Mouse (Mus musculus): ENCODE measurements at regions not wholly inside any gene's neighbourhood (a gene's known extent, or its start where the extent isn't known, plus 50 kb on each side); places are given as distances from the start of the nearest gene placed in this dataset.

DNA sequence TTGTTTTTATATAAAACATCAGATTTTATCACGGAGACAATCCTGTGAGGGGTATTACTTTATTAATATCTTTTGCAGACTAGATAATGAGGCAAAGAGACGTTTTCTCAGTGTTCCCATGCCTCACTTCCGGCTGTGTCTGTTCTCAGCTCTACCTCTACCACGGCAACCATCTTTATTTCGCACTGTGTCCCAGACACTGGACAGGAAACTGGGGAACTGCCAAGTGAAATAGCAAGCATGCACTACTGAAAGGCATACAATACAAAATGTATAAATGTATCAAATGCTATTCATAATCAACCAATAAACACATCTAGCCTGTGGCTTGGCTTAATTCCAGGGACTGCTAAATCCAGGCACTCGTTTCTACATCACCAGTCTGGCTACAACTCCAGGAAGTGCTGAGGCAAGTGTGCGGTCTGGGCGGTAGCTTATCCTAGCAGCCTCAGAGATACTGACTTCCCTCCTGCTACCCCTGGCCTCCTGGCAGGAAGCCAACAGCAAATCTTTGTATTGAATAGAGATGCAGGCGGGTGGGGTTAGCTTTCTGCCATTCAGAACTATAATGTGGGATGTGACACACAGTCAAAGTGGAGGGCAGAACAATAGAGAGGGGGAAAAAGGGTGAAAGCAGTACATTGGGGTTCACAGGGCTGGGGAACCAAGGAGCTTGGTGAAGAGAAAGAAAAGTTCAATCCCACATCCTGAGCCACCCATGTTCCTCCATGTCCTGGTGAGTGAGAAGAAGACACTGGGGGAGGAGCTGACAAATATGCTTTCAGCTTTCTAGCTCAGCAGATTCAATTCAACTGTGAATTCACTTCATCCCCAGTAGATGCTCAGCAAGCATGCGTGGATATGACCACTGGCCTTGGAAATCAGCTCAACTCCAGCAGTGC is 164.0 kb upstream of the F930015N05Rik start:
- Histone ChIP-seq H3K4me3 (ENCODE audit: insufficient read depth, low read length) (no peak overlapping the region), H3K4me1 (ENCODE audit: control insufficient read depth, insufficient read depth, low read length) (no peaks in the 10 kb centered on the region), H3K27ac (ENCODE audit: insufficient read depth, low read length) (no peak overlapping the region)
- no peak for TF ChIP-seq POLR2A (IDR thresholded peaks at IDR 0.05; ENCODE audit: extremely low read depth, insufficient read depth, low read length)
- no peak for TF ChIP-seq CTCF (IDR thresholded peaks at IDR 0.05; ENCODE audit: extremely low read depth, insufficient read depth, low read length)

GRCm38 (mm10) chr11:64609043-64609442 is 172.6 kb upstream of the F930015N05Rik start:
- no peaks in the 10 kb centered on the region for H3K4me1 ChIP-seq (ENCODE audit: control insufficient read depth, insufficient read depth, low read length)
- no peak for TF ChIP-seq CTCF (IDR thresholded peaks at IDR 0.05; ENCODE audit: extremely low read depth, insufficient read depth, low read length)
- no peak for TF ChIP-seq POLR2A (IDR thresholded peaks at IDR 0.05; ENCODE audit: extremely low read depth, insufficient read depth, low read length)
- H3K4me3 ChIP-seq (ENCODE audit: insufficient read depth, low read length) = no peak overlapping the region
- no peak overlapping the region for H3K27ac ChIP-seq (ENCODE audit: insufficient read depth, low read length)

DNA sequence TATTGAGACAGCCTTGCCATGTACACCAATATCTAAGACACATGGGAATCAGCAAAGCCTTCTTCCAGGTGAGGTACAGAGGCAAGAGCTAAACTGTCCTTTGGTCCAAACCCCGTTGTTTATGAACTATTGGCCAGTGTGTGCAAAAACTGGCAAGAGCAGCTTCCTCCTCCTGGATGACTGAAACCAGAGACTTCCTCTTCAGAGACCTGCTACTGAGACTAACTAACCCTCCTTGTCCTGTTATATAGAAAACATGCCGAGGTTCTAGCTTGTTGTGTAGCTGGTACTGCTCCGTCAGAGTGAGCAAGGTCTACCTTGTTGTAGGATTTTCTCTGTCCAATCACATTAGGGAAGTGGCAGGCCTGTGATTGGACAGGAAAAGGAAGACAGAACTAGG is 174.3 kb upstream of the F930015N05Rik start:
- TF ChIP-seq POLR2A (IDR thresholded peaks at IDR 0.05; ENCODE audit: extremely low read depth, insufficient read depth, low read length) (no peak), CTCF (IDR thresholded peaks at IDR 0.05; ENCODE audit: extremely low read depth, insufficient read depth, low read length) (no peak)
- no peak overlapping the region for H3K4me3 ChIP-seq (ENCODE audit: insufficient read depth, low read length)
- H3K27ac ChIP-seq (ENCODE audit: insufficient read depth, low read length) = no peak overlapping the region
- no peaks in the 10 kb centered on the region for H3K4me1 ChIP-seq (ENCODE audit: control insufficient read depth, insufficient read depth, low read length)

DNA sequence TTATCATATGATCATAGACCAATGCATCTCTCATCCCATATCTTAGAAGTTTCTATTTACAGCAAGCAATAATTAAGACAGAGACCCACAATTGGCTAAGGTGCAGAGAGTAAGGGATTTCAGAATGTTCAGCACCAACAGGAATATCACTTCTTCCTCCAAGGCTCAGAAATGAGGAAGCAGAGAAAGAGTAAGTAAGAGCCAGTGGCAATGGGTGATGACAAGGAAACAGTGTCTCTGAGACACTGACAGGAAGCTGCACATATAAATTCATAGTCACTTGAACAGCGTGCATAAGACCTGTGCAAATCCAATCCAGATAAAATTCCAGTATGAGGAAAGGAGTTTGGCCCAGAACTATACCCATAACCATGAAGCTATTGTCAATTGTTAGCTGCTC is 178.7 kb upstream of the F930015N05Rik start:
- no peak overlapping the region for H3K27ac ChIP-seq (ENCODE audit: insufficient read depth, low read length)
- H3K4me3 ChIP-seq (ENCODE audit: insufficient read depth, low read length) = no peak overlapping the region
- TF ChIP-seq CTCF (IDR thresholded peaks at IDR 0.05; ENCODE audit: extremely low read depth, insufficient read depth, low read length) (no peak), POLR2A (IDR thresholded peaks at IDR 0.05; ENCODE audit: extremely low read depth, insufficient read depth, low read length) (no peak)
- no peaks in the 10 kb centered on the region for H3K4me1 ChIP-seq (ENCODE audit: control insufficient read depth, insufficient read depth, low read length)

GRCm38 (mm10) chr11:64618631-64619385 is 182.4 kb upstream of the F930015N05Rik start:
- Histone ChIP-seq H3K4me1 (ENCODE audit: control insufficient read depth, insufficient read depth, low read length) (no peaks in the 10 kb centered on the region), H3K27ac (ENCODE audit: insufficient read depth, low read length) (no peak overlapping the region), H3K4me3 (ENCODE audit: insufficient read depth, low read length) (no peak overlapping the region)
- no peak for TF ChIP-seq CTCF (IDR thresholded peaks at IDR 0.05; ENCODE audit: extremely low read depth, insufficient read depth, low read length)

GRCm38 (mm10) chr11:64627180-64627579 is 190.7 kb upstream of the F930015N05Rik start:
- no peak overlapping the region for H3K27ac ChIP-seq (ENCODE audit: insufficient read depth, low read length)
- H3K4me3 ChIP-seq (ENCODE audit: insufficient read depth, low read length) = no peak overlapping the region
- H3K4me1 ChIP-seq (ENCODE audit: control insufficient read depth, insufficient read depth, low read length) = no peaks in the 10 kb centered on the region
- TF ChIP-seq POLR2A (IDR thresholded peaks at IDR 0.05; ENCODE audit: extremely low read depth, insufficient read depth, low read length) = no peak
- no peak for TF ChIP-seq CTCF (IDR thresholded peaks at IDR 0.05; ENCODE audit: extremely low read depth, insufficient read depth, low read length)

DNA sequence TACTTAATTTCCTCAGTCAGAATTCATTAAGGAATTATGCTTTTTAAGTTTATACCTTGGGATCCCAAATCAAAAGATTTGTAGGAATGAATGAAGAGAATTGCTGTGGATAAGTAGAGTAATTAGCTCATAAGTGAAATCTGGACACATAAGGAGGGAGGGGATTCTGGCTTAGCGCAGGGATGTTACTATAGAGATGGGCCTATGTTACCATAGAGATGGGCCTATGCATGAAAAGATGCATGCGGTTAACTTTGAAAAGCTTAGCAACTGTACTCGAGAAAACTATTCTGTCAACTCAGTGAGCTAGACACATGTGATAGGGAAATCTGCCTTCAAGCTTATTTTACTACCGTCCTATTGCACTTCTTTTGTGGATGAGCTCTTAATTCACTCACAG is 204.5 kb upstream of the F930015N05Rik start:
- H3K27ac ChIP-seq (ENCODE audit: insufficient read depth, low read length) = no peak overlapping the region
- no peak overlapping the region for H3K4me3 ChIP-seq (ENCODE audit: insufficient read depth, low read length)
- H3K4me1 ChIP-seq (ENCODE audit: control insufficient read depth, insufficient read depth, low read length) = no peaks in the 10 kb centered on the region
- no peak for TF ChIP-seq CTCF (IDR thresholded peaks at IDR 0.05; ENCODE audit: extremely low read depth, insufficient read depth, low read length)
- TF ChIP-seq POLR2A (IDR thresholded peaks at IDR 0.05; ENCODE audit: extremely low read depth, insufficient read depth, low read length) = no peak

DNA sequence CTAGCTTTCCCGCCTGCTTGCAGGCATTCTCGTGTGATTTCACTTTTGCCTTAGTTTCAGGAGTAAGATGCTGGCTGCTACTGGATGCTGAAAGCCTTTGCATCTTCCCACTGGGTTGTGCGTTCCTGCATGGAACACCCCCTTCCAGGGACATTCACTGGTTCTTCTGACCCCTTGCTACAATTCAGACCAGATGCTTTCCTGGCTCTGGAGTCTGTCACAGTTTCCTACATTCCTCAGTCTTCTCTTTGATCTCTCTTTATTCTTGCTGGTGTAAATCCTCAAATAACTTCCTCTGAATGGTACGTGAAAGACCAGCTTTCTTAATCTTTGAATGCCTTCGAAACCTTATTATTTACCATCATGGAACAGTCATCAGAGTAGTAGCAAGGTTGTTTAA is 206.7 kb upstream of the F930015N05Rik start:
- Histone ChIP-seq H3K4me1 (ENCODE audit: control insufficient read depth, insufficient read depth, low read length) (no peaks in the 10 kb centered on the region), H3K4me3 (ENCODE audit: insufficient read depth, low read length) (no peak overlapping the region), H3K27ac (ENCODE audit: insufficient read depth, low read length) (no peak overlapping the region)
- TF ChIP-seq CTCF (IDR thresholded peaks at IDR 0.05; ENCODE audit: extremely low read depth, insufficient read depth, low read length) = no peak
- TF ChIP-seq POLR2A (IDR thresholded peaks at IDR 0.05; ENCODE audit: extremely low read depth, insufficient read depth, low read length) = no peak

GRCm38 (mm10) chr11:64647938-64648337 is 211.5 kb upstream of the F930015N05Rik start:
- Histone ChIP-seq H3K27ac (ENCODE audit: insufficient read depth, low read length) (no peak overlapping the region), H3K4me1 (ENCODE audit: control insufficient read depth, insufficient read depth, low read length) (no peaks in the 10 kb centered on the region), H3K4me3 (ENCODE audit: insufficient read depth, low read length) (no peak overlapping the region)
- TF ChIP-seq CTCF (IDR thresholded peaks at IDR 0.05; ENCODE audit: extremely low read depth, insufficient read depth, low read length) = no peak

Measured in cortical plate, adult 2 months (tissue).